Mouse (Mus musculus) frontal cortex, adult (tissue): Measurements from ENCODE around the gene Gpr137.
"Not testable (repeated sequence)": the region's sequence is repeated elsewhere in the genome, so short reads cannot be mapped to it uniquely, and the experiment has no call there.

Experiments
- ATAC-seq: cut with Nextera tagmentation; 2 replicates; pipeline ENCODE4 v1.9.2; 2017; ENCODE audit warnings: mild to moderate bottlenecking, moderate library complexity, mixed read lengths; ENCODE audit not compliant: low TSS enrichment

Gene Gpr137

DNA sequence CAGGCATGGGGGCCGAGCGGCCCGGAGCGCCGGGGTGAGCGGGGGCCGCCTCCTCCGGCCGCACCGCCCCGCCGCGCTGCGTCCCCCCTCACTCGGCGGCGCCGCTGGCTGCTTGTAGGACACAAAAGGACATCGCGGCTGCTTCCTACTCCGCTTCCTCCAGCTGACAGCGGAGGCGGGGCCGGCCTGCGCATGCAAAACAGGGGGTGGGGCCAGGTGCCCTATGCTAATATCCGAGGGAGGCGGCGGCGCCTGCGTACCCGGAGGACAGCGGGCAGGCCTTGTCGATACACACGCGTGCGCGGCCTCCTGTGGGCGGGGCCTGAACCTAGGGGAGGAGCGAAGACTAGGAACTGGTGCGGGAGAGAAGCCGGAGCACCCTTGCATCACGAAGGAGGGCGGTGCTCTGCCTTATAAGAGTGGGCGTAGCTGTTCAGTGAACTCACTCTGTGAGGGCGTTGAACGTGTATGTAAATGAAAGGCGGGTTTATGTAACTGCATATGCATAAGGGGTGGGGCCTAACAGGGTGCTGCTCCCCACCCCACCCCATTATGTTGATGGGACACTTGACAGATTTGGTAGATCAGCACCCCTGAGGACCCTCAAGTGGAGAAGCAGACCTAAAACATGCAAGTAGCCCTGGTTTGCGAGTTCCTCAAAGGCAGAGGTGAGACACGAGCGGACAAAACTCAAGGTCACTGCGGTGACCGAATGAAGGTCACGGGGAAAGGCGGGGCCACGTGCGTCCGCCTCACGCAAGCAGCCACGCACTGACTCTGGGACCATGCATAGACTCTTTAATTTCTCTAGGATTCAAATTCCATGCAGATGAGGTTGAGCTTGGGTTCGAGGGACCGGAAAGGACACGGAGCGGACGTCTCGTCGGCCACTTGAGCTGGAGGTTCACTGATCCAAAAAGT is 20.4 kb downstream of the Gpr137 start, which contains the start of gene Esrra:
Esrra (minus strand) TSS at position 167 of the 921 bp plus-strand sequence.
- peak; percentile 87 for ATAC-seq

DNA sequence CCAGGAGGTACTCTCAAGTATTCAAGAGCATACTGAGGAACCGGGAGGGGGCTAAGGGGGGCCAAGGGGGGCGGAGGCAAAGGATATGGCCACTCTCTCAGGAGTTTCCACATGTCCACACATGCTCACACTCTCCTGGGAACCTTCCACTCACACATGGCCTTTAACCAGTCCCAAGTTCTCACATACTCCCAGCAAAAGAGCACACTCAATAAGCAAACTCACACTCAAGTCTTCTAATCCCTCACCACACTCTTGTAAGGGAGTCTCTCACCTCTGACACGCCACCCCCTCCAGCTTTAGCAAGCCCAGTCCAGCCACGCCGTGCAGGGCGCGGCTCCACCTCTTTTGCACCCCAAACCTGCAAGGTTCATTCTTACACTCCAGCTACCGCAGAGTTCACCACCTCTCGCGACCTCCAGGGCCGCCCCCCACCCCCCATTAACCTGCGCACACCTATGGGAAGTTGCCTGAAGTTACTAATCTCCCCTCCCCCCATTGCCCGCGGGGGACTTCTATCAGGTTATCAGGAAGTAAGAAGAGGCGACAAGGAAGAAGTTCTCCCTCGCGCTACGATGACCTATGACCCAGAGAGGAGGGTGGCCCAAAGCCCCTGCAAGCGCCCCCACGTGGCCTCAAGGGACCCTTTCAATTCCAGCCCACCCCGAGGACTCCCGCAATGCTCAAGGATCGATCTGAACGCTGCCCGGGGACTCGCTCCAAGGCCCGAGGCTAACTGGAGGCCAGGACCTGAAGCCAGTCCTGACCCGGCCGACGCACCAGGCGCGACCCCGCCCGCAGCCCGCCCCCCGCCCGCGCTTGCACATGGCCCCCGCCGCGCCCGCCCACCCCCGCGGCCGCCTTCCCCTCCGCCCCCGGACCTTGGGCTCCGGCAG is 21.3 kb downstream of the Gpr137 start:
- ATAC-seq: no peak

DNA sequence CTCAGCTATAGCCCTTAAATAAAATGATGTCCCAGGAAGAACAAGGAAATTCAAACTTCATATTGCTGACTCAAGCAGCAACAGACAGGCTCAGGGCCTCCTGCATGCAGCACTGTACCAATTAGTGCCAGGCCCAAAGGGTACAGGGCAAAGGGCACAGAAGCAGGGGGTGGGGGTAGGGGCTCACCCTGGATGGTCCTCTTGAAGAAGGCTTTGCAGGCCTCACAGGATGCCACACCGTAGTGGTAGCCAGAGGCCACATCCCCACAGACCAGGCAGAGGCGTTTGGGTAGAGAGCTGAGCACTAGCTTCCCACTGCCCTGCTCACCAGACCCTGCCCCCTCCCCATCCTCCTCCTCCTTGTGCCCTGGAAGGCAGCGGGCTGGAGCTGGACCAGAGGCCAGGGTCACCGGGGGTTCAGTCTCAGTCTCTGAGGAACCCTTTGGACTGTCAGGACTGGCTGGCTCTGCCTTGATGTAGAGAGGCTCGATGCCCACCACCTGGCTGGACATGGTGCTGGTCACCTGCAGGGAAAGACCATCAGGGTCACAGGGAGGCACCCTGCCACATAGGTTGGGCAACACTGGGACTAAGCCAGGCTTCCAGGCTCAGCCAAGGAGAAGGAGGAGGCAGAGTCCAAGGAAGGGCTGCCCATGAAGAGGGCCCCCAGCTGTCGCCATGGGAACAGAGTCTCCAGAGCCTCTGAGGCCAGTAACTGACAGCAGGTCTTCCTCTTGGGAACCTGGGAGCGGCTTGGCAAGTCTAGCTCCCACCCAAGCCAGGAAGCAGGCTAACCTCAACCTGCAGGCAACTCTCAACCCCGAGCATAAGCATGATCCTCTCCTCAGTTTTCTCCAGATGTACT is 22.2 kb downstream of the Gpr137 start:
- ATAC-seq: no peak

DNA sequence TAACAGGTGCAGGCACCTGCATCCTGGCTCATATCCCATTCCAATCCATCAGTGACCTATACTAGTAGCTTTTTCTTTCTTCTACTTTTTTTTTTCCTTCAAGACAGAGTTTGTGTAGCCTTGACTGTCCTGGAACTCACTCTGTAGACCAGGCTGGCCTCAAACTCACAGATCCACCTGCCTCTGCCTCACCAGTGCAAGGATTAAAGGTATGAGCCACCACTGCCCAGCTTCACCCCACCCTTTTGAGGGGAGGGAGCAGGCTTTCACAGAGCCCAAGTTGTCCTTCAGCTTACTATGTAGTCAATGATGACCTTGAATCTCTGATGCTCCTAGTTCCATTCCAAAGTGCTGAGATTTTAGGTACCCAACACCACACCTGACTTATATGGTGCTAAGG is 22.8 kb downstream of the Gpr137 start:
- ATAC-seq: no peak

DNA sequence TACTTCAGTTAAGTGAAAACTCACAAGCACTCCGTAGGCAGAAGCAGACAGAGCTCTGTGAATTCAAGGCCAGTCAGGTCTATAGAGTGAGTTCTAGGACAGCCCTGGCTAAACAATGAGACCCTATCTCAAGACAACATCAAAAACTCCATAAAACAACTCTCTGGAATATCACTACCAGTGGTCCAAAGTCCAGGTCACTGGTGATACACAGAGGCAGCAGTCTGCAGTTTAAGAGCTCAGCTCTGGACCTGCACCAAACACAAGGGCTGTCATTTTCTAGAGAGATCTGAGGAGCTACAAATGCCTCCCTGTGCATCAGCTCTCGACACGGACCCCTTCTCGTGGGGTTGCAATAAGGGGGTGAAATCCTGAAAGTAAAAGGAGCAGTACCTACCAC is 24.0 kb downstream of the Gpr137 start:
- ATAC-seq: no peak

DNA sequence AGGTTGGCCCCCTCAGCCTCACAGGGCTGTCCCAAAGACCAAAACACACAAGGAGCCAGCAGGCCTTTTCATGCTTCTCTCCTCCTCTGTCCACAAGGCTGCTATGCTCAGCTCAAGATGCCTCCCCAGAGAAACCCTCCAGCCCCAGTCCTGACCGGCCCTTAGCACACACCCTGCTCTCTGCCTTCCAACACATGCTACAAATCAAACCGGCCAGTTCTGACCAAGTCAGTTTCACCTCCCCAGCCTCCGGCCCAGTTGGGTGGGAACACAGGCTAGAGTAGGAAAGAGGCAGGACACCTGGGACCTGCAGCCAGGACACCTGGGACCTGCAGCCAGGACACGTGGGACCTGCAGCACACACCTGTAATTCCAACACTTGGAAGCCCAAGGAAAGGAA is 25.8 kb downstream of the Gpr137 start:
- no peak for ATAC-seq

DNA sequence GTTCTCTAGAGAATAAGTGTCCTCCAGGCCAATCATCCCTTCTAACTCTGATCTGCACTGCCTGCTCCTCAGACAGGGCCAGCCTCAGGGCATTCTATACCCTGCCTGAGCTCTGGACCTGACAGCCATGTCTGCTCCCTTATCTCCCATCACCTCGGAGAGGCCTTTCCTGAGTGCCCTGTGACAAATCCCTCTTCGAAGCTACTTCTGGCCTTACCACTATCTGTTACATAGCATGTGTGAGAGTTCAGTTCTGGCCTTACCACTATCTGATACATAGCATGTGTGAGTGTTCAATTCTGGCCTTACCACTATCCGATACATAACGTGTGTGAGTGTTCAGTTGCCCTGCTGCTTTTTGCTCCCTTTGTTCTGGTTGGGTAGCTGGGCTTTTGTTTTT is 27.0 kb downstream of the Gpr137 start:
- no peak for ATAC-seq

DNA sequence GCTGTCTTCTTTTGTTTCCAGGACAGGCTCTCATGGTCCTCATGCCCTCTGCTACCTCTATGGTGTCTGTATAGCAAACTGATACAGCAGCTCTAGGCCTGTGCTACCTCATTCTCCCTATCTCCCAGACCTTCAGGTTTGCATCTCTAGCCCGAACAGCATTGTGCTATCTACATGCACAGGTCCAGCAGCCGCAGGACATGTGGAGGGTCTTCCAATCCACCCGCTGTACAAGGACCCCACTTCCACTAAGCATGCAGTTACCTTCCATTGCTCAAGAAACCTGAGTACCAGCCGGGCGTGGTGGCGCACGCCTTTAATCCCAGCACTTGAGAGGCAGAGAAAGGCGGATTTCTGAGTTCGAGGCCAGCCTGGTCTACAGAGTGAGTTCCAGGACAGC is 27.7 kb downstream of the Gpr137 start:
- ATAC-seq: no peak

DNA sequence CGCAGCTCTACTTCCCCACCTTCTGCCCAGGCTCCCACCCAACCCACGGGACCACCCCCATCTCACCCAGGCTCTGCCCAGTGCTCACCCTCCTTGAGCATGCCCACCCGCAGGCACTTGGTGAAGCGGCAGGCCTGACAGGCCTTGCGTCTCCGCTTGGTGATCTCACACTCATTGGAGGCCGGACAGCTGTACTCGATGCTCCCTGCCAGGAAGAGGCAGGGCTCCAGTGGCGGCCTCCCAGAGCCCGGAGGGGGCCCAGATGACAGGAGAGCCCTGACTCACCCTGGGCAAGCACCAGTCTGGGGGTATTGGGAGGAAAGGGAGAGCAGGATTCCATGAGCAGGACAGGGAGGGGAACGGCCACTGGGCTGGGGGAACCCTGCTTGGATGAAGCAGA is 28.3 kb downstream of the Gpr137 start:
- no peak for ATAC-seq

DNA sequence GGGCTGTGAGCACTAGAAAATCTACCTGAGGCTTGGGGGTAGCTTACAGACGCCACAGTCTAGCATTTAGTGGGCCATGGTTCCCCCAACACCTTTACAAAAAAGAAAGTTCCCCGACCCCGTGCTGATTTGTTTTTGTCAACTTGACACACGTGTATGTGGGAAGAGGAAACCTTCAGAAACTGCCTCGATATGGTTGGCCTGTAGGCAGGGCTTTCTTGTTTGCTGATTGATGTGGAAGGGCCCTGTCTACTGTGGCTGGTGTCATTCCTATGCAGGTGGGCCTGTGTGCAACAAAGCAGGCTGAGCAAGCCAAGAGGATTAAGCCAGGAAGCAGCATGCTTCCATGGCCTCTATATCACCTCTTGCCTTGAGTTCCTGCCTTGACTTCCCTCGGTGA is 29.2 kb downstream of the Gpr137 start:
- no peak for ATAC-seq

DNA sequence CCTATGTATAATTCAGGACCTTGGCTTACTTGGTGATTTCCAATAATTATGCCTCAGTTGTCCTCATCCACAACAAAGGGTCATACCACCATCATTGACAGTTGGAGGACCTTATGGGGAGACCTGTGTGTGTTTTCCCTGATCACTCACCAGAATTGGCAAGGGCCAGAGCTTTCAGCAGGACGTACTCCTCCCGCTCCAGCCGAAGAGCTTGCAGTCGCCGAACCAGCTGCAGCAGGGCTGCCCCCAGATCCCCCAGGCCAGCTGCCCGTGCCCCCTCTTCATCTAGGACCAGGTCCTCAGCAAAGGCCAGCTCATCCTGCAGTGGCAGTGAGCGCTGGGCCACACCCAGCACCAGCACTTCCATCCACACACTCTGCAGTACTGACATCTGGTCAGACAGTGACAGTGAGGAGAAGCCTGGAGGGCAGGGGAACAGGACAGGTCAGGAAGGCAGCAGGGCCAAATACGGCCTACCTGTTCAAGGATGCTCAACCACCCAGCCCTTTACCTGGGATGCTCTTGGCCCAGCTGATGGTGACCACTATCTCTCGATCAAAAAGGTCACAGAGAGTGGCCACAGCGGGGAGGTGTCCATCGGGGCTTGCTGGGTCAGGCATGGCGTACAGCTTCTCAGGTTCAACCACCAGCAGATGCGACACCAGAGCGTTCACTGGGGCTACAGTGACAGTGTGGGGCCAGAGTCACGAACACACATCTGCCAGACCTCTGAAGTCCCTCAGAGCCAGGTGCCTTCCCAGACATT is 29.9 kb downstream of the Gpr137 start:
- no peak for ATAC-seq

DNA sequence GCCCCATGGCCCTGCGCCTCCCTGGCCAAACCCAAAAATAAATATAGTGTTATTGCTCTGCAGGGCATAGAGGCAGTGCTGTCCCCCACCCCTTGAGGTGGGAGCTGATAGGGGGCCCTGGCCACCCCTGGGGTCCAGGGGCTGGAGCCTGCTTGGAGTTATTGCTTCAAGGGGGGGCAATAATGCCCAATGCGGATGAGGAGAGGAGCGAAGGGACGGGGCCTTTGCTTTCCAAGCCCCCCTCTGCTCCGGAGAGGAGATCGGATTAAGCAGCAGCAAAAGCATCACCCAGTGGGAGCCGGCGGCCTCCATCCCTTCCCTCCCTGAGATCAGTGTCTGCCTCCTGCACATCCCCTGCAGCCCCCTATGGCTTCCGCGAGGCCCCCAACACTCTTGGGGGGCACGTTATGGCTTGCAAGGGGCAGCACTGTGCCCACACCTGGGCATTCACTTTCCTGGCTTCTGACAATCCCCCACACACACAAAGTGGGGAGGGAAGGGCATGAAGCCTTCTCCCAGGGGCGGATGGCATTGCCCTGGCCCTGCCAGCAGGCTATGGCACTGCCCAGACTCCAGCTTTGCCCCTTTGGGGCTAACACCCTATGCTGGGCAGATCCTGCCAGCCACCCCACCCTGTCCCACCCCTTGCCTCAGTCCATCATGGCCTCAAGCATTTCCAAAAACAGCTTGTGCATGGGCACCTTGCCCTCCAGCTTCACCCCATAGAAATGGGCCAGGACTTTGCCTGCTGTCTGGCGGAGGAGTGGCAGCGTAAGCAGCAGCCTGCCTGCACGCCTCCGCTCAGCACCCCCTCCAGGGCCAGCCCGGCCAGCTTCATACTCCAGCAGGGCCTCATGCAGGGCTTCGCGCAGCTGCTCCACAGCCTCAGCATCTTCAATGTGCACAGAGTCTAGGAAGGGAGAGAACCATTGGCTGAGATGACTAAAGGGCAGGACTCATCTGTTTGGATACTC is 30.9 kb downstream of the Gpr137 start:
- ATAC-seq: no peak

DNA sequence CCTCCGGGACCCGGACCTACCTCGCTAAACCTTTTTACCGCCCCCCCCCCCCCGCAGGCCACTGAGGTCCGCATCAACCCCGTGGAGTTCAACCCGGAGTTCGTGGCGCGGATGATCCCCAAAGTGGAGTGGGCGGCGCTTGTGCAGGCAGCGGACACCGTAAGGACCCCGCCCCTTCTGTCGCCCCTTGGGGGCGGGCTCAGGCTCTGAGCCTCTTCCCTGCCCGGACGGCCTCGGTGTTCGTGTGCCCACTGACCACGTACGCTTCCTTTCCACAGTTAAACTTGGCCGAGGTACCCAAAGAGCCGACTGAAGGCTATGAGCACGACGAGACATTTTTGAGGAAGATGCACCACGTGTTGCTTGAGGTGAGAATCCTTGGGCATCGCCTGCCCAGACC is 32.0 kb downstream of the Gpr137 start:
- not testable (repeated sequence) for ATAC-seq

DNA sequence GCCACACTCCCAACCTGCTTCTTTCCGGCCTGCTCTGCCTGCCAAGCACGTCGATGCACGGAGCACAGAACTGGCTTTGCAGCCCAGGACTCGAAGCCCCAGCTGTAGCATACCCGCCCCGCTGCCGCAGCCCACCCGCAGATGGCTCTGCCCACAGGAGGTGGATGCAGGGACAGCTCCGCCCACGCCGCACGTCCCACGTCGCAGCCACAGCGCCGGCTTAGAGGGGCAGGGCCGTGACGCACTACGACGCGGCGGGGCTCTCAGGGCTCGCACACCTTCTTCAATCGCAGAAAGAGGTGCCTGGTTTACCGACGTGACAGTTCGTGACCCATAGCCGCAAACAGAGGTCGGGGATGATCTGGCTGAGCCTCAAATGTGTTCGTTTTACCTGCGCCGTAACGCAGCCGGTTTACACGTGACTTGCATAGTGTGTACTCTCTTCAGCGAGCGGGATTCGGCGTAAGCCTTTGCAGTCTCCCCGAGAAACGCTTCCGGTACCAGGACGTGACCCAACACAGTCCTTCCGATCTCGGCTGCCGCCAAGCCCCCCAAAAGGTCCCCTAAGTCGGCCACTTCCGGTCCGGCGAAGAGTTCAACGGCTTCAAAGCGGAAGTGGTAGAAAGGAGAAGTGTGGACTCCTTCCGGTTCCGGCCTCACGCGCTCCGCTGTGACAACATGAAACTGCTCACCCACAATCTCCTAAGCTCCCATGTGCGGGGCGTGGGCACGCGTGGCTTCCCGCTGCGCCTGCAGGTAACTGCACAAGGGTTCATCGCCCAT is 32.6 kb downstream of the Gpr137 start, which contains the start of the genes Trmt112 and Prdx5:
Trmt112 (plus strand) TSS at position 192 of the 783 bp plus-strand sequence.
Prdx5 (minus strand) TSS at position 600 of the 783 bp plus-strand sequence.
- ATAC-seq: peak; percentile 78

DNA sequence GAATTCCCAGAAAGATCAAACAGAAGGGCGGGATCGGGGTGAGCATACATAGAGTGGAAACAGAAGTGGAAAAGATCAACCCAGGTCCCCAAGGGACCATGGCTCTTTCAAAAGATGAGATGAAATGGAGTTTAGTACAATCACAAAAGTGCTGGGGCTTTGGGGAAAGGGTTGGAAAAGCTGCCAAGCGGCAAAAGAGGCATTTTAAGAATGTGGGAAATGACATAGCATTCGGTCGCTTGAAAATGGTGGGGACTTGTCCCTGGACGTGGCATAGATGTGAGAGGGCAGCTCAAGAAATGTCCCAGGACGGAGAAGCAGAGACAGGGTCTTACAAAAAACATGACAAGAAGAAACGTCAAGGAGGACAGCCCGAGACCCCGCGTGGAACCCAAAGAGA is 33.3 kb downstream of the Gpr137 start:
- ATAC-seq: no peak

DNA sequence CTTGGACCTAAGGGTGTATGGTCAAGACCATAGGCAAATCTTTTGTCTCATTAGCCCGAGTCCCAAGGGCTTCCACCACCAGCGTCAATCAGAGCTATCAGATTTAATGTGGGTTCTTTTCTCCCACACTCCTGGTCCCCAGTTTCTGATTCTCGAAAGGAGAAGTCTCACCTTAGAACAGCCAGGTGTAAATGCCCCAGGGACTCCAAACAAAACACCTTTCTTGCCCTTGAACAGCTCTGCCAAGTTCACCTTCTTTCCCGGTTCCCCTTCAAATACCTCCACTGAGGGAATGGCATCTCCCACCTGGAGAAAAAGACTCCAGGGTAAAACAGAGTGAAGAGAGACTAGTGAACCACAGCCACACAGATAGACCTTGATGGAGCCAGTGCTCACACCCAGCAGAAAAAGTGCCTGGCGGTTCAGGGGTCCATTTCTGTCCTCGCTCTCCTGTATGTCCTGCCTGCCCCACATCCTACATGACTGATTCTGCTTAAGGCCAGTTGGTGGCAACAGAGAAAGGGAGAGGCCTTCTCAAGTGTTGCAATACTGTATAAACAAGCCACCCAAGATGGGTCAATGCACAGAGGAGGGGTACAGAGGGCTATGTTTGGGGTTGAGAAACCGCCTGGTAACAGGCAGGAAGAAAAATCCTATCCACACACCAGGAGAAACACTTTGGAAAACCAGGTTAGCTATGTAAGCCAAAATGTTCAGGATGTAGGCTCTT is 34.3 kb downstream of the Gpr137 start:
- ATAC-seq: no peak

DNA sequence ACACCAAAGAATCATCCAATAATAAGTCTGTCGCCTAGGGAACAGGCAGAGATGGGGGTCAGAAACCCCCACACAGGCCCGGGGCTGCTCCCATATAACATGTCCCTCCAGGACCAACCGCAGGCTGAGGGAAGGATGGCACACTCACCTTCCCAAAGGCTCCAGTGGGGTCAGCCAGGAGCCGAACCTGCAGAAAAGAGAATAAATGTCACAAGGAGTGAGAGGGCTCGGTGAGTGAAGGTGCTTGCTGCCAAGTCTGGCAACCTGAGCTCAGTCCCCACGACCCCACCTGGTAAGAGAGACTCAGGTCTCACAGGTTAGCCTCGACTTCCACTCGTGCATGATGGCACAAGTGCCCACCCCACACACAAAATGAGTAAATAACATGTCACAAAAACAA is 35.2 kb downstream of the Gpr137 start:
- no peak for ATAC-seq

DNA sequence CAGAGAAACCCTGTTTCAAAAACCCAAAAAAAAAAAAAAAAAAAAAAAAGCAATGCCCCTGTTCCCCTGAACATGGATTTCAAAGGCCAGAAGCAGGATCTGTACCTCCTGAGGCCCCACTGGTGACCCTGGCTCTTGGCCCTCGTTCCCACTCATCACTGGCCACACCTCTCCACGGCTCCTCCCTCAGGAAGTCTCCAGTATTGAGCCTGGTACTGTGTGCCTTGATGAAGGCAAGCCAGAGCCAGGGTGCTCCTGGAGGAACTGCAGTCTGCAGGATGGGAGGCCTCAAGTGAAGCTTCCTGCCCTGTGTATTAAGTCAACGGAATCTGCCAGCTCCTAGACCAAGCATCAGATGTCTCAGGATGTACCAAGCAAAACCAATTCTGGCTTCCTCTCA is 36.1 kb downstream of the Gpr137 start:
- no peak for ATAC-seq
